Mouse (Mus musculus) CH12.LX (cell line): ENCODE data around the gene Zfhx3. TPM values are rescaled to one million over a fixed set of nuclear protein-coding genes. Genes with fewer than 3 reads are reported as not detected.

ENCODE experiments used
- DNase-seq: peaks from one replicate; pipeline ENCODE4 v3.0.0-alpha.2; 2013; ENCODE audit errors: extremely low read depth
- H3K27ac ChIP-seq: 2 replicates; pipeline ENCODE4 v1.5.1; 2012; ENCODE audit warnings: low read depth, mild to moderate bottlenecking, control low read depth, moderate library complexity; ENCODE audit not compliant: insufficient read depth
- H3K27me3 ChIP-seq: replicated peaks from 2 replicates; pipeline ENCODE3; 2012; ENCODE audit warnings: inconsistent platforms
- H3K36me3 ChIP-seq, 2 experiments: replicated peaks in 1 of 2; 2 replicates each; pipeline versions ENCODE3 to v1.6.1; 2012; ENCODE audit warnings: inconsistent platforms in 1 of 2, low read length in 1 of 2, mild to moderate bottlenecking in 1 of 2, mixed read lengths in 1 of 2, moderate library complexity in 1 of 2; ENCODE audit not compliant: control insufficient read depth in 1 of 2, insufficient read depth in 1 of 2
- H3K4me1 ChIP-seq, 2 experiments: 2 replicates each; pipeline ENCODE4 v1.6.1; 2012; ENCODE audit warnings: inconsistent platforms in 1 of 2, moderate library complexity in 1 of 2; ENCODE audit not compliant: insufficient read depth in 2 of 2, control insufficient read depth in 1 of 2
- H3K4me2 ChIP-seq: 2 replicates; pipeline ENCODE4 v1.6.1; 2012; ENCODE audit warnings: low read depth, mild to moderate bottlenecking, control low read depth; ENCODE audit not compliant: poor library complexity, insufficient read depth, severe bottlenecking
- H3K4me3 ChIP-seq, 3 experiments: fragments of 150-350 bp in 1 of 3; sonication (generic) in 1 of 3; replicated peaks in 1 of 3; 2 replicates each; pipeline versions ENCODE3 to v1.5.1; 2011 to 2012; ENCODE audit warnings: low read depth in 2 of 3, low read length in 2 of 3, mild to moderate bottlenecking in 2 of 3, moderate library complexity in 2 of 3, control low read depth in 1 of 3, improper control_type of control experiment in 1 of 3, inconsistent platforms in 1 of 3, mixed read lengths in 1 of 3; ENCODE audit not compliant: poor library complexity in 1 of 3
- H3K79me2 ChIP-seq: replicated peaks from 2 replicates; pipeline ENCODE4 v1.6.1; 2012; ENCODE audit warnings: mild to moderate bottlenecking, moderate library complexity; ENCODE audit not compliant: control insufficient read depth, poor library complexity, insufficient read depth, severe bottlenecking; ENCODE audit errors: extremely low read depth
- H3K9ac ChIP-seq: 2 replicates; pipeline ENCODE4 v1.6.1; 2012; ENCODE audit warnings: low read depth, mild to moderate bottlenecking, control low read depth, moderate library complexity; ENCODE audit not compliant: insufficient read depth
- H3K9me3 ChIP-seq: replicated peaks from 2 replicates; pipeline ENCODE3; 2012; ENCODE audit warnings: low read length, inconsistent platforms, mixed read lengths
- BHLHE40 ChIP-seq: IDR thresholded peaks from 2 replicates; pipeline ENCODE4 v1.6.1; 2011; ENCODE audit warnings: mild to moderate bottlenecking, low read depth, low read length, improper control_type of control experiment
- CHD1 ChIP-seq: IDR thresholded peaks from 2 replicates; pipeline ENCODE4 v1.6.1; 2012; ENCODE audit warnings: low read depth, low read length, improper control_type of control experiment, inconsistent platforms
- CTCF ChIP-seq, 2 experiments: IDR thresholded peaks in 1 of 2; conservative IDR thresholded peaks in 1 of 2; 2 replicates each; pipeline ENCODE4 v1.5.1; 2011 to 2012; ENCODE audit warnings: low read depth in 2 of 2, low read length in 2 of 2, improper control_type of control experiment in 1 of 2, inconsistent platforms in 1 of 2, mild to moderate bottlenecking in 1 of 2, moderate library complexity in 1 of 2
- E2F4 ChIP-seq: IDR thresholded peaks from 2 replicates; pipeline ENCODE4 v1.6.1; 2011; ENCODE audit warnings: low read depth, low read length, improper control_type of control experiment; ENCODE audit not compliant: insufficient replicate concordance
- ELF1 ChIP-seq: IDR thresholded peaks from 2 replicates; pipeline ENCODE4 v1.6.1; 2014; ENCODE audit warnings: low read depth, mild to moderate bottlenecking, inconsistent platforms, low read length, improper control_type of control experiment
- EP300 ChIP-seq: IDR thresholded peaks from 2 replicates; pipeline ENCODE4 v1.6.1; 2011; ENCODE audit warnings: low read length, improper control_type of control experiment
- ETS1 ChIP-seq: conservative IDR thresholded peaks from 2 replicates; pipeline ENCODE4 v1.6.1; 2012; ENCODE audit warnings: low read depth, mild to moderate bottlenecking, inconsistent platforms, low read length, improper control_type of control experiment, moderate library complexity
- GABPA ChIP-seq: IDR thresholded peaks from 2 replicates; pipeline ENCODE4 v1.6.1; 2012; ENCODE audit warnings: low read depth, low read length, improper control_type of control experiment, inconsistent platforms; ENCODE audit not compliant: insufficient replicate concordance
- IRF4 ChIP-seq: IDR thresholded peaks from 2 replicates; pipeline ENCODE4 v1.6.1; 2014; ENCODE audit warnings: low read depth, mild to moderate bottlenecking, inconsistent platforms, low read length, improper control_type of control experiment
- JUN ChIP-seq: IDR thresholded peaks from 2 replicates; pipeline ENCODE4 v1.6.1; 2011; ENCODE audit warnings: low read depth, mild to moderate bottlenecking, low read length, improper control_type of control experiment, moderate library complexity; ENCODE audit not compliant: insufficient read depth
- JUND ChIP-seq: conservative IDR thresholded peaks from 2 replicates; pipeline ENCODE4 v1.6.1; 2011; ENCODE audit warnings: low read depth, low read length, improper control_type of control experiment
- KAT2A ChIP-seq: IDR thresholded peaks from 2 replicates; pipeline ENCODE4 v1.6.1; 2012; ENCODE audit warnings: low read length, improper control_type of control experiment, inconsistent platforms; ENCODE audit not compliant: insufficient replicate concordance
- MAZ ChIP-seq: IDR thresholded peaks from 2 replicates; pipeline ENCODE4 v1.6.1; 2012; ENCODE audit warnings: low read depth, mild to moderate bottlenecking, inconsistent platforms, low read length, improper control_type of control experiment, moderate library complexity
- MEF2A ChIP-seq: IDR thresholded peaks from 2 replicates; pipeline ENCODE4 v1.6.1; 2014; ENCODE audit warnings: low read depth, mild to moderate bottlenecking, inconsistent platforms, low read length, improper control_type of control experiment, borderline replicate concordance
- MXI1 ChIP-seq: IDR thresholded peaks from 2 replicates; pipeline ENCODE4 v1.6.1; 2011; ENCODE audit warnings: mild to moderate bottlenecking, low read depth, low read length, improper control_type of control experiment
- MYC ChIP-seq: IDR thresholded peaks from 2 replicates; pipeline ENCODE4 v1.6.1; 2011; ENCODE audit warnings: low read depth, mild to moderate bottlenecking, improper control_type of control experiment, low read length
- NELFE ChIP-seq: IDR thresholded peaks from 2 replicates; pipeline ENCODE4 v1.6.1; 2011; ENCODE audit warnings: low read depth, low read length, improper control_type of control experiment
- POLR2A ChIP-seq: IDR thresholded peaks from 2 replicates; pipeline ENCODE4 v1.6.1; 2011; ENCODE audit warnings: low read depth, mild to moderate bottlenecking, improper control_type of control experiment, low read length
- POLR2AphosphoS2 ChIP-seq: IDR thresholded peaks from 2 replicates; pipeline ENCODE4 v1.6.1; 2011; ENCODE audit warnings: low read depth, low read length, improper control_type of control experiment
- RAD21 ChIP-seq: IDR thresholded peaks from 2 replicates; pipeline ENCODE4 v1.6.1; 2011; ENCODE audit warnings: low read depth, mild to moderate bottlenecking, low read length, improper control_type of control experiment, moderate library complexity
- SIN3A ChIP-seq: IDR thresholded peaks from 2 replicates; pipeline ENCODE4 v1.6.1; 2012; ENCODE audit warnings: low read length, improper control_type of control experiment, inconsistent platforms
- SMC3 ChIP-seq: IDR thresholded peaks from 2 replicates; pipeline ENCODE4 v1.6.1; 2011; ENCODE audit warnings: low read depth, low read length, improper control_type of control experiment
- TCF12 ChIP-seq: IDR thresholded peaks from 2 replicates; pipeline ENCODE4 v1.6.1; 2014; ENCODE audit warnings: low read depth, mild to moderate bottlenecking, inconsistent platforms, low read length, improper control_type of control experiment
- UBTF ChIP-seq: IDR thresholded peaks from 2 replicates; pipeline ENCODE4 v1.6.1; 2012; ENCODE audit warnings: low read depth, mild to moderate bottlenecking, inconsistent platforms, low read length, improper control_type of control experiment, moderate library complexity
- USF2 ChIP-seq: conservative IDR thresholded peaks from 2 replicates; pipeline ENCODE4 v1.6.1; 2011; ENCODE audit warnings: low read depth, low read length, improper control_type of control experiment
- ZC3H11A ChIP-seq: IDR thresholded peaks from 2 replicates; pipeline ENCODE4 v1.6.1; 2012; ENCODE audit warnings: low read depth, mild to moderate bottlenecking, inconsistent platforms, low read length, improper control_type of control experiment
- ZKSCAN1 ChIP-seq: IDR thresholded peaks from 2 replicates; pipeline ENCODE4 v1.6.1; 2012; ENCODE audit warnings: low read depth, inconsistent platforms, low read length, improper control_type of control experiment, borderline replicate concordance
- ZMIZ1 ChIP-seq: IDR thresholded peaks from 2 replicates; pipeline ENCODE4 v1.6.1; 2012; ENCODE audit warnings: low read depth, mild to moderate bottlenecking, inconsistent platforms, low read length, improper control_type of control experiment
- ZNF384 ChIP-seq: IDR thresholded peaks from 2 replicates; pipeline ENCODE4 v1.6.1; 2012; ENCODE audit warnings: low read depth, low read length, improper control_type of control experiment, inconsistent platforms
- dilution Hi-C: fragments of 300-500 bp; cut with MboI; formaldehyde crosslinking; loops from 2 replicates; pipeline ENCODE4 v1.14.3; 2020; ENCODE audit warnings: low sequenced_read_pairs; ENCODE audit not compliant: extremely low pct_unique_long_range_greater_than_20kb, extremely low pct_ligation_motif_present
- in situ Hi-C: fragments of 300-500 bp; cut with MboI; formaldehyde crosslinking; loops from 3 replicates; pipeline ENCODE4 v1.14.3; 2019; ENCODE audit warnings: low sequenced_read_pairs, low pct_ligation_motif_present, low pct_unique_long_range_greater_than_20kb, mixed read lengths
- polyA plus RNA-seq: library from polyadenylated mRNA; unstranded; fragments of >175 nt; gene quantifications from 2 replicates; pipeline ENCODE4 v1.2.1, GENCODE M21; 2012; ENCODE audit warnings: low read depth; ENCODE audit not compliant: insufficient read length
- total RNA-seq, 2 experiments: library from RNA; depleted of rRNA; stranded (reverse); fragments of 300-350 nt in 1 of 2; fragments of >200 nt in 1 of 2; gene quantifications; 2 replicates each; pipeline ENCODE4 v1.2.3; 2012 to 2014

Zfhx3 gene
- total and polyA plus RNA-seq, 3 experiments = 0.05 to 0.76 (median 0.68) TPM

DNA sequence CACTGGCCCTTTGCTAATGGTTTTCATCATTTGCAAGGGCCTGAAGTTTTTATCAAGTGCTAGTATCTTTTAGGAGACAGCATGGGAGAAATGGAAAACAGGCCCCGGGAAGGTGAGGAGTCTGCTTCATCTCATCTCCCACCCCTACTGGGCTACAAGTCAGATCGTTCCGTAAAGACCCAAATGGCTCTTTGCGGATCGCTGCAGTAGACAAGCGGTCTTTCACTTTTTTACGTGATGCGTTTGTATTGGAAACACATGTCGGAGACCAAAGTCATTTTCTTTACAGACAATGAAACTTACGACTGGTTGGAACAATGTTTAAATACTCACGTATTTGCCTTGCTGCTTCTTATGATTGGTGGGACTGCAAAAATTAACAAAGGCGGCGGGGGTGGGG is 32.0 kb downstream of the Zfhx3 start:
- DNase-seq = no peak
- Histone ChIP-seq H3K4me2 (no peak overlapping the region), H3K36me3 (no peaks in the 10 kb centered on the region), H3K27ac (no peak overlapping the region), H3K9ac (no peak overlapping the region), H3K9me3 (no peaks in the 10 kb centered on the region), H3K4me1 (peaks cover 2 to 13% of the 10 kb centered on the region in 2 experiments; a peak in 3 of 4 replicates), H3K4me3 (no peak overlapping the region), H3K79me2 (no peaks in the 10 kb centered on the region), H3K27me3 (no peaks in the 10 kb centered on the region)
- in situ Hi-C loops (no loop called here), dilution Hi-C loops (no loop called here)
- no peak for TF ChIP-seq MAZ
- no peak for TF ChIP-seq E2F4
- TF ChIP-seq GABPA = no peak
- TF ChIP-seq UBTF = no peak
- TF ChIP-seq CTCF (conservative IDR thresholded peaks at IDR 0.05 in 1 of 2, IDR thresholded peaks at IDR 0.05 in 1 of 2; ENCODE audit: low read depth in 2 of 2, low read length in 2 of 2) = no peak
- TF ChIP-seq NELFE = no peak
- no peak for TF ChIP-seq KAT2A
- no peak for TF ChIP-seq ZC3H11A
- TF ChIP-seq TCF12 = no peak
- no peak for TF ChIP-seq IRF4
- no peak for TF ChIP-seq RAD21
- TF ChIP-seq JUND = no peak
- TF ChIP-seq MEF2A = no peak
- no peak for TF ChIP-seq ZMIZ1
- no peak for TF ChIP-seq CHD1
- TF ChIP-seq POLR2AphosphoS2 = no peak
- TF ChIP-seq ZNF384 = no peak

DNA sequence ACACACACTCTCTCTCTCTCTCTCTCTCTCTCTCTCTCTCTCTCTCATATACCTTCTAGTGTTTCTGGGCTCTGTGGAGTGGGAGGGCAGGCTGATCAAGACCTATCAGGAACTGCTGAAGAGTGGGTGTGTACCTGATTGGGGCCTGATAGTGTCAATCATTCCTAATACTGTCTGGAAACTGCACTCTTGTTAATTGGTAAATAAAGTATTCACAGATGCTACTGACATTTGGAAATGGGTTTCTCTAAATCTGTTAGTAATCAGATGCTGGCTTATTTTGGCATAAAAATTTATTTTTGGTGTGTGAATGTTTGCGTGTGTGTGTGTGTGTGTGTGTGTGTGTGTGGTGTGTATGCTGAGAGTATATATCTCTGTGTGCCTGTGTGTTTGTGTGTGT is 35.8 kb downstream of the Zfhx3 start:
- Histone ChIP-seq H3K4me3 (no peak overlapping the region), H3K36me3 (no peaks in the 10 kb centered on the region), H3K9ac (no peak overlapping the region), H3K4me1 (peaks cover 2 to 34% of the 10 kb centered on the region in 2 experiments; a peak in 3 of 4 replicates), H3K9me3 (no peaks in the 10 kb centered on the region), H3K27ac (no peak overlapping the region), H3K4me2 (no peak overlapping the region), H3K27me3 (no peaks in the 10 kb centered on the region), H3K79me2 (no peaks in the 10 kb centered on the region)
- in situ Hi-C loops (no loop called here), dilution Hi-C loops (no loop called here)
- DNase-seq = no peak
- no peak for TF ChIP-seq ELF1
- TF ChIP-seq UBTF = no peak
- no peak for TF ChIP-seq JUN
- no peak for TF ChIP-seq USF2
- TF ChIP-seq MYC = no peak
- no peak for TF ChIP-seq ETS1
- no peak for TF ChIP-seq SMC3
- no peak for TF ChIP-seq SIN3A
- TF ChIP-seq E2F4 = no peak
- TF ChIP-seq NELFE = no peak
- no peak for TF ChIP-seq RAD21
- TF ChIP-seq BHLHE40 = no peak
- TF ChIP-seq IRF4 = no peak
- no peak for TF ChIP-seq EP300
- no peak for TF ChIP-seq JUND
- no peak for TF ChIP-seq MXI1
- TF ChIP-seq MEF2A = no peak
- no peak for TF ChIP-seq ZKSCAN1
- no peak for TF ChIP-seq POLR2A
